Mouse (Mus musculus) midbrain, embryonic 14.5 days (tissue): ENCODE data around the gene Wipf1. TPM values are rescaled to one million over a fixed set of nuclear protein-coding genes. Genes with fewer than 3 reads are reported as not detected.

Source experiments
- ATAC-seq: fragments of 200-750 bp; cut with Nextera tagmentation; 2 replicates; pipeline ENCODE4 v1.8.0; 2017; ENCODE audit warnings: moderate number of reproducible peaks, moderate library complexity; ENCODE audit not compliant: low FRiP score, low TSS enrichment
- DNase-seq: peaks from one replicate; pipeline ENCODE4 v3.0.0-alpha.2; 2015
- H3K27ac ChIP-seq: fragments of 300-500 bp; sonication (generic); replicated peaks from 2 replicates; pipeline ENCODE4 v1.5.1; 2014; ENCODE audit warnings: mild to moderate bottlenecking, low read depth, low read length, moderate library complexity
- H3K27me3 ChIP-seq: fragments of 300-500 bp; sonication (generic); 2 replicates; pipeline ENCODE4 v1.6.1; 2014; ENCODE audit warnings: low read length, control low read depth, mixed read lengths; ENCODE audit not compliant: control insufficient read depth, insufficient read depth
- H3K36me3 ChIP-seq: fragments of 300-500 bp; sonication (generic); 2 replicates; pipeline ENCODE4 v1.6.1; 2014; ENCODE audit warnings: low read length, control low read depth; ENCODE audit not compliant: control insufficient read depth, insufficient read depth
- H3K4me1 ChIP-seq: fragments of 300-500 bp; sonication (generic); 2 replicates; pipeline ENCODE4 v1.6.1; 2014; ENCODE audit warnings: mild to moderate bottlenecking, antibody characterized with exemption, low read length, control low read depth; ENCODE audit not compliant: control insufficient read depth, insufficient read depth
- H3K4me2 ChIP-seq: fragments of 300-500 bp; sonication (generic); 2 replicates; pipeline ENCODE4 v1.6.1; 2014; ENCODE audit warnings: mild to moderate bottlenecking, low read length, moderate library complexity
- H3K4me3 ChIP-seq: fragments of 300-500 bp; sonication (generic); replicated peaks from 2 replicates; pipeline ENCODE4 v1.5.1; 2014; ENCODE audit warnings: low read depth, low read length
- H3K9ac ChIP-seq: fragments of 300-500 bp; sonication (generic); replicated peaks from 2 replicates; pipeline ENCODE4 v1.6.1; 2014; ENCODE audit warnings: mild to moderate bottlenecking, low read length, moderate library complexity
- H3K9me3 ChIP-seq: fragments of 300-500 bp; sonication (generic); 2 replicates; pipeline ENCODE4 v1.6.1; 2016; ENCODE audit warnings: low read length, control low read depth, mixed read lengths; ENCODE audit not compliant: control insufficient read depth
- WGBS: fragments of 180-500 bp; shearing (Covaris S2); extraction: QIAGEN DNeasy Blood & Tissue Kit; methylation state at CpG from one replicate; pipeline ENCODE4 v1.1.7; 2014; 5-methylcytosine and 5-hydroxymethylcytosine counted together
- polyA plus RNA-seq: library from polyadenylated mRNA; unstranded; fragments of >200 nt; fragmentation: Nextera tagmentation; extraction: Ambion mirVana; gene quantifications from 2 replicates; pipeline ENCODE4 v1.2.1, GENCODE M21; 2014

The Wipf1 gene
- polyA plus RNA-seq, result 1.7 and 2.8 TPM in 2 replicates

- Histone ChIP-seq H3K27me3 (no peaks in the 10 kb centered on the region), H3K27ac (no peak within 1 kb of the TSS), H3K4me1 (0 out of 2 replicates have a peak, but pooled peaks cover 9% of the 10 kb centered on the region), H3K36me3 (no peaks in the 10 kb centered on the region), H3K9me3 (no peaks in the 10 kb centered on the region), H3K4me2 (peak within 1 kb of the TSS; percentile 98), H3K4me3 (peak within 1 kb of the TSS; percentile 64), H3K9ac (peak within 1 kb of the TSS; percentile 69)
- WGBS, result 2% methylated on average over 63 of the region's 66 CpGs
- peak; percentile 81 for DNase-seq
- ATAC-seq, result peak; percentile 82
These were observed at the start of gene Wipf1 for GRCm38 (mm10) chr2:73529356-73530330. Gene Wipf1, minus strand, starts transcription at chr2:73529734.

DNA sequence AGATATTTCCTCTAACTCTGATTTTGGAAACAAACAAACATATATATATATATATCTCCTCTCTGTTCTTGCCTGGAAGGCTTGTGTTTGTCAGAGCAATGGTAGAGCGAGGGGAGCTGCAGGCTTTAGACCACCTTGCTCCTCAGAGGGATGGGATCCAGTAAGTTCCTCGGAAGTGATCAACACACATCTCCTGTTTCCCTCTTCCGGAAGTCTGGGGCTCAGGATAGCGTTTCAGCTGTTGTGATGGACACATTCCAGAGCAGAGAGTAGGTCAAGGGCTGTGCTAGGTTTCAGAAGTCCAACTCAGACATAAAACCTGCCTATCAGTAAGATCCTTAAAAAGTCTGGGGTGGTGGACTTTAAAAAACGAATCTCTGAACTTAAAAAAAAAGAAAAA, 49.6 kb upstream of the Wipf1 start:
- H3K4me3 ChIP-seq, result no peak overlapping the region
- ATAC-seq (no peak), DNase-seq (no peak)
- H3K4me2 ChIP-seq, result no peak overlapping the region
- no peaks in the 10 kb centered on the region for H3K27me3 ChIP-seq
- no peaks in the 10 kb centered on the region for H3K4me1 ChIP-seq
- WGBS, result 75% methylated on average over 5 of the region's 5 CpGs
- H3K36me3 ChIP-seq, result no peaks in the 10 kb centered on the region
- no peak overlapping the region for H3K27ac ChIP-seq
- H3K9ac ChIP-seq, result no peak overlapping the region
- H3K9me3 ChIP-seq, result no peaks in the 10 kb centered on the region

DNA sequence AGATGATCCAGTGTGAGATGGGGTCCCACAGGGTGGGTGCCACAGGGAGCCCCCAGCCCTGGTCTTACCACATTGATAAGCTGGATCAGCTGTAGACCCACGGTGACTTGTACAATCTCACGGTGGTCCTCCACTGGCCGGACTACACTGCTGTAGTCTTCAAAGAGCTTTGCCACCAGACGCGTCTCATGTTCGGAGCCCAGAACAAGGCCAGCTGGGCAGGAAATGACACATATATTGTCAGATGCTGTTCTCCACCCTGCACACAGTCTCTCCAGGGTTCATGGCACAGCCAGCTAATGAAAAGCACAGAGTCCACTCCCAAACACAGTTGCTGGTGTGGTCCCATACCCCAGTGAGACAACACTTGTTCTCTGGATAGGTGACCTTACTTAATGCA, 44.9 kb upstream of the Wipf1 start:
- DNase-seq (no peak), ATAC-seq (no peak)
- no peaks in the 10 kb centered on the region for H3K9me3 ChIP-seq
- no peaks in the 10 kb centered on the region for H3K27me3 ChIP-seq
- no peak overlapping the region for H3K27ac ChIP-seq
- H3K4me2 ChIP-seq, result no peak overlapping the region
- no peaks in the 10 kb centered on the region for H3K36me3 ChIP-seq
- no peak overlapping the region for H3K9ac ChIP-seq
- WGBS, result 91% methylated on average over 6 of the region's 6 CpGs
- no peak overlapping the region for H3K4me3 ChIP-seq
- 0 out of 2 replicates have a peak, but pooled peaks cover 3% of the 10 kb centered on the region for H3K4me1 ChIP-seq

GRCm38 (mm10) chr2:73573556-73573955, 44.0 kb upstream of the Wipf1 start:
- 0 out of 2 replicates have a peak, but pooled peaks cover 3% of the 10 kb centered on the region for H3K4me1 ChIP-seq
- H3K36me3 ChIP-seq, result no peaks in the 10 kb centered on the region
- no peaks in the 10 kb centered on the region for H3K9me3 ChIP-seq
- H3K27ac ChIP-seq, result no peak overlapping the region
- H3K4me2 ChIP-seq, result no peak overlapping the region
- no peaks in the 10 kb centered on the region for H3K27me3 ChIP-seq
- ATAC-seq, result no peak
- no peak overlapping the region for H3K4me3 ChIP-seq
- no peak for DNase-seq
- no peak overlapping the region for H3K9ac ChIP-seq
- 93% methylated on average over 4 of the region's 4 CpGs for WGBS

DNA sequence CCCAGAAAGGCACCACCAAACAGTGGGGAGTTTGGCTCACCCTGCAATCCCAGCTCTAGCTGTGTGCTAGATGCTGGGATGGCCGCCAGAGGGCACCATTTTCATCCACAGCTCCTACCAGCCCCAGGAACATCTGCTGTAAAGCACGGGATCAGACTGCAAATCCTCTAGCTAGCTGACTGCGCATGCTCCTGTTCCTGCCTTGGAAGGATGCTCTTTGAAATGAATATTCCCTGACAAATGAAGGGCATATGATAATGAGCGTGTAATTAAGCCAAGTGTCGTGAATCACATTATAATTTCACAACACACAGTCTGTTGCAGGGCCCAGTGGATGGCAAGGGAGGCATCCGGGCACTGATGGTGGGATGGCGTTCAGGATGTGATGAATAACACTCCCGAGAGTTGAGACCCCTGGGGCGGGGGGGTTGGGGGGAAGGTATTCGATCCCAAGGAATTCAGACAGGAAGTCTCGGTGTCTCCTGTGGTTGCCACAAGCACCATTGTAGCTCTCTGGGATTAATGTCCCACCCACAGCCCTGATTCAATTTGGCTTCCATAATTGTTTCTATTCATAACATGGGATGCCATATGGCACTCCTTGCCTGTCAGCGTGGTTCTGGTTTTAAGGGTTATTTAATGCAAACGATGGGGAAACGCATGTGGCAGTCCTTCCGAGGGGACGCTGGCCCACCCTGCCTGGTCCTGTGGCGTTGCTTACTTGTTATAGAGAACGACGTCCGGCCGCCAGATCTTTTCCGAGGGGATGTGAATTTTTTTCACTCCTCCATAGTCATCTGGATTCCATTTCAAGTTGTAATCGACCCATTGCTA, 43.2 kb upstream of the Wipf1 start:
- peak overlapping the region; percentile 50 for H3K27ac ChIP-seq
- H3K4me1 ChIP-seq, result 0 out of 2 replicates have a peak, but pooled peaks cover 3% of the 10 kb centered on the region
- H3K36me3 ChIP-seq, result no peaks in the 10 kb centered on the region
- H3K4me3 ChIP-seq, result peak overlapping the region; percentile 33
- ATAC-seq (peak; percentile 93), DNase-seq (peak; percentile 95)
- WGBS, result 14% methylated on average over 23 of the region's 23 CpGs
- H3K27me3 ChIP-seq, result no peaks in the 10 kb centered on the region
- peak overlapping the region; percentile 54 for H3K4me2 ChIP-seq
- H3K9ac ChIP-seq, result peak overlapping the region; percentile 45; the same call in 1 of the 2 replicates
- no peaks in the 10 kb centered on the region for H3K9me3 ChIP-seq

DNA sequence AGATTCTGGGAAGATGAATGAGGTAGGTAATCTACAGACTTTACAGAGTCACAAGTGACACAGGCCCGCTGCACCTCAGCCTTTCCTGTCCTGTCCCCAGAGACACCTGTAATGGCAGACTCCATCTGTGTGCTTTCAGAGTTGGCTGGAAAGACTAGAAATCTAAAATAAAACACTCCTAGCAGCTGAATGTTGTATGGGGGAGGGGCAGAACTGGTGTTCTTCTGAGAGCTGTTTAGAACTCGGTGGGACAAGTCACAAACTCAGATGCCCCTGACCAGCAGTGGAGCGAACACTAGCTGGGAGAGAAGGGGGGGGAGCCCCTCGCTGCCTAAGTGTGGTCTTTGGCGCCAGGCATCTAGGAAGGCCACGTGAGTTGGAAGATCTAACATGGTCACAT, 42.4 kb upstream of the Wipf1 start:
- ATAC-seq, result no peak; the same call in 1 of the 2 replicates
- Histone ChIP-seq H3K9me3 (no peaks in the 10 kb centered on the region), H3K27me3 (no peaks in the 10 kb centered on the region), H3K4me1 (0 out of 2 replicates have a peak, but pooled peaks cover 3% of the 10 kb centered on the region), H3K4me2 (no peak overlapping the region), H3K4me3 (no peak overlapping the region), H3K27ac (no peak overlapping the region), H3K9ac (no peak overlapping the region), H3K36me3 (no peaks in the 10 kb centered on the region)
- no peak for DNase-seq
- WGBS, result 77% methylated on average over 6 of the region's 6 CpGs

DNA sequence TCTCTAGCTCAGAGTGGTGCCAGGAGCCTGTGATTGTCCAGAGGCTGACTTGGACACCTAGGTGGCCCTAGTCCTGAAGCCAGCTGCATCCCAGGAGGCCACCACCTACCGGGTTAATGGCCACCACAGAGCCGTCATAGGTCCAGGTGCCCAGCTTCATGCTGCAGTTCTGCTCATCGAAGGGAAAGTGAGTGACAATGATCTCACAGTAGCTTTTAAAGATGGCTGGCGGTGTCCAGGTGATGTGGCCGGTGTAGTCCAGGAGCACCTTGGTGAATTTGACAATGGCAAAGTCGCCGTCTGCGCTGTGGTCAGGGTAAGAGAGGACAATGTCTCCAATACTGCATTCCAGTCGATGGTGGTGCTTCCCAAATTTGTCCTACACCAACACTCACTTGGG, 41.8 kb upstream of the Wipf1 start:
- Histone ChIP-seq H3K27ac (no peak overlapping the region), H3K4me3 (no peak overlapping the region), H3K4me2 (no peak overlapping the region), H3K9ac (no peak overlapping the region), H3K4me1 (peaks cover 6% of the 10 kb centered on the region; the same call in 1 of the 2 replicates), H3K27me3 (no peaks in the 10 kb centered on the region), H3K9me3 (no peaks in the 10 kb centered on the region), H3K36me3 (no peaks in the 10 kb centered on the region)
- 95% methylated on average over 9 of the region's 9 CpGs for WGBS
- ATAC-seq, result no peak
- DNase-seq, result no peak

GRCm38 (mm10) chr2:73566989-73567605, 37.6 kb upstream of the Wipf1 start:
- no peak overlapping the region for H3K9ac ChIP-seq
- peak; percentile 88 for DNase-seq

More at GRCm38 (mm10) chr2:73566989-73567605, 37.6 kb upstream of the Wipf1 start:
- Histone ChIP-seq H3K4me1 (peaks cover 8% of the 10 kb centered on the region; the same call in 1 of the 2 replicates), H3K27me3 (no peaks in the 10 kb centered on the region), H3K9me3 (no peaks in the 10 kb centered on the region), H3K36me3 (no peaks in the 10 kb centered on the region), H3K27ac (no peak overlapping the region), H3K4me3 (no peak overlapping the region), H3K4me2 (0 out of 2 replicates have a peak overlapping the region, but pooled peaks have one; percentile 1)
- WGBS, result 25% methylated on average over 8 of the region's 8 CpGs
- no peak; the same call in 1 of the 2 replicates for ATAC-seq
